Mouse (Mus musculus) spleen, adult 2 months (tissue): ENCODE results near the gene Acvr1b.

ENCODE experiments used
- CTCF ChIP-seq: fragments of 200-500 bp; IDR thresholded peaks from 2 replicates; pipeline ENCODE4 v1.5.1; 2011; ENCODE audit warnings: mild to moderate bottlenecking, inconsistent platforms; ENCODE audit not compliant: insufficient read depth, insufficient read length, insufficient replicate concordance; ENCODE audit errors: extremely low read depth
- POLR2A ChIP-seq: fragments of 200-500 bp; IDR thresholded peaks from 2 replicates; pipeline ENCODE4 v1.6.1; 2011; ENCODE audit warnings: low read depth, low read length, inconsistent platforms

GRCm38 (mm10) chr15:101144779-101145178 lies 29.1 kb upstream of the Acvr1b start:
- TF ChIP-seq CTCF (no peak), POLR2A (no peak)
